Mouse (Mus musculus) stomach, postnatal 0 days (tissue): ENCODE results near the gene Ropn1l.

Experiments
- CTCF ChIP-seq: IDR thresholded peaks from 2 replicates; pipeline ENCODE4 v1.5.1; 2016; ENCODE audit warnings: antibody characterized with exemption, low read depth, mild to moderate bottlenecking, moderate library complexity
- EP300 ChIP-seq: optimal IDR thresholded peaks from 2 replicates; pipeline ENCODE3; 2016; ENCODE audit warnings: antibody characterized with exemption

DNA sequence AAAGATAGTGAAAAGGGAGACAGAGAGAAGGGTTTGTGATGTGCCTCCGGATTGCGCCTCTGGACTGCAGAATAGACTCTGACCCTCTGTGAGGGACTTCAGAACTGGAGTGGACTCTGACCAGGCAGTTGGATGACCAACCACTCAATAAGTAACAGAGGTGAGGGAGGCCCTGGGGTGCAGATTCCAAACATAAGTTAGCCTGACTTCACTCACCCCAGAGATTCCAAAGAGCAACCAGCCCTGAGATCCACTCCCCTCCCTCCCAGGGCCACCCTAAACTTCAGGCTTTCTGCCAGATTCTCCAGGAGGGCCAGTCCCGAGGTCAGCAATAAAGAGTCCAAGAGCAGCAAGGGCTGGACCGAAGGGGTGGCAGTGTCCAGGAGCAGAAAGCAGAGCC is 46.0 kb downstream of the Ropn1l start:
- TF ChIP-seq CTCF = no peak
- TF ChIP-seq EP300 = no peak
